Mouse (Mus musculus): Measurements from ENCODE around the gene Prmt1. TPM values are rescaled to one million over a fixed set of nuclear protein-coding genes. Genes with fewer than 3 reads are reported as not detected.

The Prmt1 gene
- total RNA-seq, 2 experiments from 2014 or later = 163 to 195 TPM

DNA sequence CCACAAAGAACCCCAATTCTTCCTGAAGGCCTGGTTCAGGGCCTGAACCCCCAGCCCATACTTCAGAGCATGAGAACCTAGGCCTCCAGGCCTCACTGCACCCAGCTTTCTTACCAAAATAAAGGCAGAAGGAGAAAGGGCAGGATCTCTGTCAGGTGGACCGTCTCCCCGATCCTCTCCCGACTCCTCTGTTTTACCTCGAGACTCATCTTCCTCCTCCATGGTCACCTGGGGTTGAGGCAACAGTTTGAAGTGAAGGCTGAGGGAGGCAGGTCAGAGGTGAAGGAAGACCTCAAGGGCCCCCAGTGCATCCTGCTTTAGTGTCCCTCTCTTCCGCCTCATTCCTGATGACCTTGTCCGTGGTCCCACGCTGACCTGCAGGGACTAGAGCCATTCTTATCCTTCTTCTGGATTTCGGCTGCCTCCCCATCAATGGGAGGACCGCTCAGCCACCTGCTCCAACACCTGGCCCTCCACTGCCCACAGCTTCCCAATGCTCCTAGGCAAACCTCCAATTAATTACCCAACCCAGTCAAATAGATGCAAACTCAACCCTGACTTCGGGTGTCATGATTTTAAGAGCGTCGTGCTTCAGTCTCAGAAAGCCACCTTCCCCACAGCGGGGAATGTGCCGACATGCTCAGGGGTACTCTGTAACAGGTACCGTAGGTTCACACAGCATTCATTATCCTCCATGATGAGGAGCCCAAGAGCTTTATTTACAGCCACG, 27.2 kb upstream of the Prmt1 start:
- DNase-seq (ENCODE audit: low spot score in 2 of 2) = no peak

DNA sequence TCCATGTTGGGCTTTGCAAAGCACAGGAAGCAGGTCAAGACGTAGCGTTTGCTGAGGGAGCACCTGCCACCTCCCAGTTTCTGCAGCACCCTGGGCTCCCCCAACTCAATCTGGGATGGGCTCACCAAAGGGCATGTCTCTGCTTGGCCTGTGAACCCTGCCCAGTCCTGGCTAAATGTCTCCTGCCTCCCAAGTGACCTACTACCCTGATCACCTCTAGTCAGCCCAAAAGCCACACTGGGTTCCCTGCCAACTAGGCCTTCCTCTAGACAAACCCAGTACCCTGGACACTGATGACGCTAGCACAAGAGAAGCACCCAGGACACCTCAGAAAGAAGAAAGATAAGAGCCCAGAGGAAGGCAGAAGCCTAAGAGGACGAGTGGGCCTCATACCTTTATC, 26.5 kb upstream of the Prmt1 start:
- DNase-seq (ENCODE audit: low spot score in 2 of 2) = no peak

DNA sequence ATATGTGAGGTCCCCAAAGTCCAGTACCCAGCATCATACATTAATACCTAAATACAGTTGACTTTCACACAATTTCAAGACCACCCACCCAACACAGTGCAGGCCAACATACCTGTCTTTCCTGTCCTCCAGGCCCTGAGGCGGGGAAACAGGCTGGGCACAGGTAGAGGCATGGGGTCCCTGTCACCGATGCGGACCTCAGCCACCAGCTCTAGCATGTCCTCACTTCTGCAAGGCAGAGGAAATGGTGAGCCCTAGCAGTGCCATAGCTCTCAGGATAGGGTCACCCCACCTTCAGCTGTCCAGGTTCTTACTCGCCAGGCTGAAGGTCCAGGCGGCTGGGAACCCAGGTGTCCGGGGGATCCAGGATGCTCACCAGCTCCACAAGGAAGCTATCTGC, 25.6 kb upstream of the Prmt1 start:
- no peak for DNase-seq (ENCODE audit: low spot score in 2 of 2)

DNA sequence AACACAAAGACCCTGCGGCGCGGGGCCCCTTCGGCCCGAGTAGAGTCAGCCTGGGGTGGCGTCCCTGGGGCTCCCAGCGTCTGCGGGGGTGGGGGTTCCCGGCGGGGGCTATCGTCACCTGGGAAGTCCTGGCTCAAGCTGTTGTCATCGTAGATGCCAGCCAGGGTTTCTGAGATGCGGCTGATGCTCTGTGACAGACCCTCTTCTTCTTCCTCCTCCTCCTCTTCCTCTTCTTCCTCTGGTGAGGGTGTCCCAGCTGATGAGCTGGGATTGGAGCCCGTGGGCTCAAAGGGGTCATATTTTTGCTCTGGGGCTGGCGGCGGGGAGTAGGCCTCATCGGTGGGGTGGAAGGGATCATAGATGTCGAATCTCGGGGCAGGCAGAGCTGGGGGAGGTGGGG, 22.0 kb upstream of the Prmt1 start:
- DNase-seq (ENCODE audit: low spot score in 2 of 2) = no peak

DNA sequence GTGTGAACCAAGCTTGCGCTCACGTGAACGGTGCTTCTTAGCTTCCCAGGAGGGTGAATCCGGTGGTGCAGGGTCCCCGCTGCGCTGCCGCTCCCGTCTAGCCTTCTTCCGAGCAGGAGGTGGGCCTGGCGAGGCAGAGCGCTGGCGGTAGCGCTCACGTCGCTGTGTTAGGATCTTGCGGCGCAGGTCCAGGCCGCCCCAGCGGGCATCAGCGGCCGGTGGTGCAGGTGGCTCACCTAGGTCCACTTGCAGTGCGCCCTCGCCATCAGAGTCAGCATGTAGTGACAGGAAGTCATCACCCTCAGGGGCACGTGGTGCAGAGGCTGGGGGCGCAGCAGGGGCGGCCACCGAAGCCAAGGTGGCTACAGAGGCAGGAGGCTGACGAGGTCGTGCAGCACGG, 21.5 kb upstream of the Prmt1 start:
- DNase-seq (ENCODE audit: low spot score in 2 of 2) = no peak

DNA sequence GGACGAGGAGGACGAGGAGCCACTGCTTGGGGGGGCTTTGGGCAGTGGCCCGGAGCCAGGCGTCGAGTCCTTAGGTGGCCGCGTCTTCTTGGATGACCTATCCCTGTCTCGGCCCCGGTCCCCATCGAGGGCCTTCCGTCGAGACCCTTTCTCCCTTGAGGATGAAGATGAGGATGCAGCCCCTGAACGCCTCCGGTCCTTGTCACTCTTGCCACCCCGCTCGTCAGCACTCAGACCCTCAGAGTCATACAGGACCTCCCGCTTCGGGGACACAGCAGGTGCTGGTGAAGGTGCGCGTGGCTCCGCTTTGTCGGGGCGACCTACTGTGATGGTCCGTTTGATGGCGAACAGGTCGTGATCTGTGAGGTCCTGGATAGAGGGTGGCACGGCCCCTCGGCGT, 20.8 kb upstream of the Prmt1 start:
- no peak for DNase-seq (ENCODE audit: low spot score in 2 of 2)

DNA sequence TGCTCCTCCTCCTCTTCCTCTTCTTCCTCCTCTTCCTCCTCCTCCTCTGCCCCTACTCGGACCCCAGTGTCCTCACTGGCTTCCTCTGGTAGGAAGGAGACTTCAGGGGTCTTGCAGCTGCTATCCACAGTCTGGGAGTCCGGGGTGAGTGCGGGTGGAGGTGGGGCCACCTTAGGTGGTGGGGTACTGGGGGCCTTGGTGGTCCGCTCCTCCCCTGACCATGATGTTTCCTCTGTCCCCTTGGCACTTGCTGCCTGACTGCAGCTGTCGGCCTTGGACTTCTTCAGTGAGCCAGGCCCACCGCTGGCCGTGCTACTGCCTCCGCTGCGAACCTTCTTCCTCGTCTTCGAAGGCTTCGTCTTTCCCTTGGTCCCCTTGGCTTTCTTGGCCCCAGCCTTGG, 20.1 kb upstream of the Prmt1 start:
- DNase-seq (ENCODE audit: low spot score in 2 of 2) = no peak

DNA sequence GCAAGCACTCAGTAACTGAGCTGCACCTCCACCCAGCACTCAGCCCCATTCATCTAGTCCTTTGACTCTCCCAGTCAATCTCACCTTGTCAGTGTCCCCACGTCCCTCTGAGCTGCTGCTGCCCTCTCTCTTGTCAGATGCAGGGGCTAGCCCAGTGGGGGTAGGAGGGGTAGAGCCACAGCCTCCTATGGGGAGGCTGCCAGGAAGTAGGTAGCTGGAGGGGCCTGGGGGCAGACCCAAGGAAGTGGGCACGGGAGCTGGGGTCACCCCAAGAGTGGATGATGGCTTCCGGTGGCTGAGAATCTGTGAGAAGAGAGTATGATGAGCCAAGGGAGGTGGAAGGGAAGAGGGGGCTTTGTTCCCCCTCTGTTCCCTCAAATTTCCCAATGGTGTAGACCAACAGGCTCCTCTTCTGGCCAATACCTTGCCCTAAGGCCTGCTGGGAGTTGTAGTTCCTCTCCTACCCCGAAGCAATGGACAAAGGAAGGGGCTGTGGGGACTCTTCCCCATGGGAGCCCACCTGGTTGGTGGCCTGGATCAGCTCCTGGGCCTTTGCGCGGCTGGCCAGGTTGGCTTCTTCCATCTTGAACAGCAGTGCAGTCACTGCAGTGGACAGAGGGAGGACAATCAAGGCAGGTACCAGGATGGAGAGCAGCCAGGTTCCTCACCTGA, 19.1 kb upstream of the Prmt1 start:
- DNase-seq (ENCODE audit: low spot score in 2 of 2) = no peak

DNA sequence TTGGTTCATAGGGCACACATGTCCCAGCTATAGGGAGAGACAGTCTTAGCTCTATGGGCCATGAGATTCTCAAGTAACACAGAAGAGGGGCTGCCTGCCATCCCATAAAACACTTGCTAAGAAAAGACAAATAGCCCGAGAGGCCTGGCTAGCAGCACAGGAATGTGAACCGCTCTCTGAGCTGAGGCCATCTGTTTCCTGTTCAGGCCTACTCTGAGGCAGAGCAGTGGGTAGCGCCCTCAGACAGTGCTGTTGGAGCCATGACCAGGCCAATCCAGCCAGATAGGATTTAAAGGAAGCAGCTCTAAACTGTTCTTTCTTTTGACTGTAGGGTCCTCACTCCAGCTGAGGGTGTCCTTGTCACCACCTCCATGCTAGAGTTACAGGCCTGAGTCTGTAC, 18.2 kb upstream of the Prmt1 start:
- no peak for DNase-seq (ENCODE audit: low spot score in 2 of 2)

DNA sequence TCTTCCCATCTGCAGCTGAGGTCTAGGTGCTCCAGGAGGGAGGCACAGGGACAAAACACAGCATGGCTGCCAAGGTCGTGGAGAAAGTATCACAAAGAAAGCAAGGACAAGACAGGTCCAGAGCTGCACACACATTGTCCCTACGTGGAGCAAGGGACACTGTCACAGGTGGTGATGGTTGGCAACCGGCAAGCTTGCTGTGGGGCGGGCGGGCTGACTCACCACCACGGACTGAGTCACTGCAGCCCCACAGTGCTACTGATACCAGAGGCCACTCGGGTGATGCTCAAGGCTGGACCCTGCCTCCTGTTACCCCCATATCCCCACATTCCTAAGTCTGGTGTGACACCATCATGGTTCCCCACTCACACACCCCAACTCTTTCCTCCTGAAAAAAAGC, 16.1 kb upstream of the Prmt1 start:
- no peak for DNase-seq (ENCODE audit: low spot score in 2 of 2)

DNA sequence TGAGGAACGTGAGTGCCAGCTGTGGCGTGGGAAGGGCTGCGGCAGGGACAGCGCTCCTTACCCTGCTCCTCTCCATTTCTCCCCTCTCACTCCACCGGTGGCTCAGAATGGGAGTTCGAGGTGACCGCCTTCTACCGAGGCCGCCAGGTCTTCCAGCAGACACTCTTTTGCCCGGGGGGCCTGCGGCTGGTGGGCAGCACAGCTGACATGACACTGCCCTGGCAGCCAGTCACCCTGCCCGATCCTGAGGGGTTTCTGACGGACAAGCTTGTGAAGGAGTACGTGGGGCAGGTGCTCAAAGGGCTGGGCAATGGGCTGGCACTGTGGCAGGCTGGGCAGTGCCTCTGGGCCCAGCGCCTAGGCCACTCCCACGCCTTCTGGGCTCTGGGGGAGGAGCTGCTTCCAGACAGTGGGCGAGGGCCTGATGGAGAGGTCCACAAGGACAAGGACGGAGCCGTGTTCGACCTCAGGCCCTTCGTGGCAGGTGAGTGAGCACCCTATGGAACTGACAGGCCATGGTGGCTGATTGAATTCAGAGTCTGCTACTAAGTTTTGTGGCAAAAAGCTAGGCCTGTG, 14.3 kb upstream of the Prmt1 start:
- DNase-seq (ENCODE audit: low spot score in 2 of 2) = no peak

DNA sequence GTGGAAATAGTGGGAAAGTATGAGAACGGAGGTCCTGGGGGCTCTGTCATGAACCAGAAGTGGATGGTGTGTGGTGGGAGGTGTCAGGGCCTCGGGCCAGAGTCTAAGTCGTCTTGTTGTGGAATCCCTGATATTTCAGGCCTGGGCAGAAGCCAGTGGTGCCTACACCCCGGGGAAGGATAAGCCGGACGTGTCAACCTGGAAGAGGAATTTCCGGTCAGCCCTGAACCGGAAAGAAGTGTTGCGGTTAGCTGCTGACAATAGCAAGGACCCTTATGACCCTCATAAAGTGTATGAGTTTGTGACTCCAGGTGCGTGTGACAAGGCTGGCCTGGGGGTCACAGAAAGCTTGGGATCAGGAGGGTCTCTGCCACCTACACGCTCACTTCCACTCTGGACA, 13.4 kb upstream of the Prmt1 start:
- no peak for DNase-seq (ENCODE audit: low spot score in 2 of 2)

DNA sequence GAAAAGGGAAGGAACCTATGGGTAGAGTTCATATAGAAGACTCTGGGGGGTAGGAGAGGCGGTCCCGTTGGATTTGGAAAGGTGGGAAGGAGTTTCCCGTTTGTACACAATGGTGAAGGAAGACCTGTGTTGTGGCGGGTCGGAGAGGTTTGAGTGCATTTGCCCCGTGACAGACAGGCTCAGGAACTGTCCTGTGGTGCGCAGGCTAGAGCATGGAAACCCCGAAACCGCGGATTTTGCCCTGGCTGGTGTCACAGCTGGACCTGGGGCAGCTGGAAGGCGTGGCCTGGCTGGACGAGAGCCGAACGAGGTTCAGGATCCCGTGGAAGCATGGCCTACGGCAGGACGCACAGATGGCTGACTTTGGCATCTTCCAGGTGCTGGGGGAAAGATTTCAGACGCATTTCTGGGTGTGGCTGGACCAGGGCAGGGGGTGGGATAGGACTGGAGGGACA, 12.2 kb upstream of the Prmt1 start, which contains the start of gene Bcl2l12:
Bcl2l12 (minus strand) TSS at position 212 of the 455 bp plus-strand sequence.
- no peak for DNase-seq (ENCODE audit: low spot score in 2 of 2)

DNA sequence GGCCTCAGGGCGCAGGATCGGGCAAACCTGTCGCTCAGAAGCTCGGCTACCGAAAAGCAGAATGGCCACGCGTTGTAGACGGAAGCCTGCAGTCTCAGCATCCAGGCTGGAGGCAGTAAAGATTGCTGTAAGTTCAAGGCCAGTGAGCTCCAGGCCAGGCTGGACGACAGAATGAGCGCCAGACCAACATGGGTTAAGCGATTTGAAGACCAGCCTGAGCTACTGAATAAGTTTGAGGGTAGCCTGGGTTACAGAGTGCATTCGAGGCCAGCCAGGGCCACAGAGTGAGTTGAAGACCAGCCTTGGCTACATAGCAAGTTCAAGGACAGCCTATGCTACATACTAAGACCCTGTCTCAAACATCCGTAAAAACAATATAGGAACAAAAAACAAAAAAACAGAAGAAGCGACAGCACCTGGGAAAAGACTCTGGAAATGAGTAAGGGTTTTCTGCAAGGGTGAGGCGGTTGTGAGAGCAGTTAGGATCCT, 11.6 kb upstream of the Prmt1 start:
- DNase-seq (ENCODE audit: low spot score in 2 of 2) = no peak

DNA sequence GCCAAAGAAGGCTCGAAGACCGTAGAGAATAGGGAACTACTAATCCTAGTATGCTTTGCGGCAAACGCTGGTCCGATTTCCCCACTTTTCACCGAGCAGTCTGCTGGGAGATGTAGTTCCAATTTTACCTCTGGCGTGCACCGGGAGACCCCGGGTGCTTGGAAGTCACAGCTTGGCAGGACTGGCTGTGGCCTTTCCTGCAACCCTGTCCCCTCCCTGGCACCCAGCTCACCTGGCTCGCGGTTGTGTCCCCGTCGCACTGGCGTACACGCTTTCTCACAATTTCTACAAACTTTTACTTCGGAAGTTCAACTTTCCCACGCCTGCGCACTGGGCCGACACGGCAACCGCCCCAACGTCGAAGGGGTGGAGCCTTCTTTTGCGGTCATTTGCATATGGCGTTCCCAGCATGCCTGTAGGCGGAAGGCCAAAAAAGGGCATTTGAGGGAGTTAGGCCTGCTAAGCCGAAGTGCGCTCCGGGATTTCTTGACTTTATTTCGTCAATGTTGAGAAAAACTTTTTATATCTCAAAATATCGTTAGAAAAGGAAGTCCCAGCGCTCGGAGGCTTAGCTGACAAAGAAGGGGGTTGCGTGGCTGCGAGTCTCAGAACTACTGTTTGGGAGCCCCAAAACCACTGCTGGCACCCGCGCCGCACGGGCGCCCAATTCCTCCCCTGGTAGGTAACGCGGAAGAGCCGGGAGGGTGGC, 11.0 kb upstream of the Prmt1 start, which contains the start of gene Irf3:
Irf3 (plus strand) TSS at position 418 of the 709 bp plus-strand sequence.
- DNase-seq (ENCODE audit: low spot score in 2 of 2) = peak; percentile 97 to 99

DNA sequence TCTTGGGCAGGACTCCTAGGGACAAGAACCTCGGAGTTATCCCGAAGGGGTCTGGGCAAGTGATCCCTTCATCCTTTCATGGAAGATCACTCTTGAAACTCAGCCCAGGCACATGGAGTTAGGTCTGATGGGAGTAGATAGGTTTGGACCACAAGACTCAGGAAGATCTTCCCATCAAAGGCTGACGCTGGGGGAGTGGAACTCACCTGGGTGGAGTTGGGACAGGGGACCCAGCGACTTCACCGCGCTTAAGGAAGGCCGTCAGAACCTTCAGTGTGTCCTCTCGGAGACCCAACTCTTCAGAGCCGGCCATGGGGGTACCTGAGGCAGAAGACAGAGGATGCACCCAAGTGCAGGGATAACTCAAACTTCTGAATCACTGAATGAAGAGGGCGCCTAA, 10.3 kb upstream of the Prmt1 start:
- DNase-seq (ENCODE audit: low spot score in 2 of 2) = no peak

DNA sequence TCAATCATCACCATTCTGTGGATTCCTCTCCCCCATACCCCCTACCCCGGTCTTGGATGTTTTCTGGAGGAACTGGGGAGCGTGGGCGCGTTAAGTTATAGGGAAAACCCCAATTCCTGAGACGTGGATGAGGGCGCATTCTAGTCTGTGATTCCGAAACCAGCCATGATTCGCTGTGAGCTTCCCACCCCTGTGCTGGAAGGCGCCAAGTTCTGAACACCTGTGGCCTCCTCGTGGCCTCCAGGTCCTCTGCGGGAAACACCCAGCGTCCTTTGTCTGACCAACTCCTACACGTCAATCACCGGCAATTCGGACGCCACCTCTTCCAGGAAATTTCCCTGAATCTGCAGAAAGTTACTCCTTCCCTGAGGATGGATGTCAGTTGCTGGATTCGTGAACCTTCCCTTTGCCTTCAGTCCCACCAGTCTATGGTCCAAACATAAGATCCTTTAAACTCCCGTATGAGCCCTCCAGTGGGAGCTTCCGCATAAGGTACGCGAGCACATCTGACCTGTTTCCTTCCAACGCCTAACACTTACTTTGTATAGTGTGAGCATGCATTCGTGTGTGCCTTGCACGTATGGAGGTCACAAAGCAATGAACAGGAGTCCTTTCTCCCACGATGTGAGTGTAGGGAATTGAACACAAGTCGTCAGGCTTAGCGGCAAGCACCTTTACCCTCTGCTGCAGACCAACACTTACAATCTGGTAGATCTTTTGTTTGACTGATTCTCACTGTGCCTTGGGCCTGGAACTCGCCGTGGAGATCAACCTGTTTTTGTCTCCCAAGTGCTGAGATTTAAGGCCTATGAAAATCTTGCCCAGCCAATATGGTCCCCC, 731 bp upstream of the Prmt1 start:
- DNase-seq (ENCODE audit: low spot score in 2 of 2) = no peak

DNA sequence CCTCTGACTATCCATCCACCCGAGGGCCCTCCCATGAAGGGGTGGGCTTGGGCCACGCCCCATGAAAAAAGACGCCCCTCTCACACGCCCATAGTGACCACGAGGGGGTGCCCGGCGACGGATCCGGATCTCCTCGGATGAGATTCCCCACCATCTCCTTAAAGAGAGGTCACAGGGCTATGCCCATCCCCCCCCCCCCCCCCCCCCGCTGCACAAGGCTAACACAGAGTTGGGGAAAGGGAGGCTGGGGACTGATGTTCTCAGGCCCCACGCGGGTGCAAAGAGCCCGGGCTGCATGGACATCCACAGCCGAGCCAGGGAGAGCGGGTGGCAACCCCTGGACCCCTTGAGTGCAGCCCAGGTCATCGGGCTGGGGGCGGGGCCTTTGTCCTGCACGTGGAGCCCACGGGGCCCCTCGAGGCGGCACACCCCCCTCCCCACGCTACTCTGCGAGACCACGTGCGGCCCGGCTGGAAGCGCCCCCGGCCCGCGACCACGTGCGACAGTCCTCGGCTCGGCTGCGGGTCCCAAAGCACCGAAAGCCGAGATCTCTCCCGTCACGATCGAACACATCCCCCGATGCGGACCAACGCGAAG, 675 bp downstream of the Prmt1 start:
- peak; percentile 60 to 72 for DNase-seq (ENCODE audit: low spot score in 2 of 2)

DNA sequence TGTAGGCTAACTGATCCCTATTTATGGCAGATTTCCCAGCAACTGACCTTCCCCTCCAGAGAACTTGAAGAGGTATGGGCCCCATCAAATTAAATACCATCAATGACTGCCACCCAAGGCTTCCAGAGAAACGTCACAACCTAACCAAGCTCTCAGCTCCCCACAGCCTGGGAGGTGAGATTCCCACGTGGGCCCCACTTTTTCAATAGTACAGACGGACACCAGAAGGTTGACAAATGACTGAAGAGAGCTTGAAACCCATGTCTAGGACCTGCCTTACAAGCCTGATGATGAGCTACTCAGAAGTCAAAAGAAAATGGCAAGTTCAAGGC, 1.6 kb downstream of the Prmt1 start:
- no peak for DNase-seq (ENCODE audit: low spot score in 2 of 2)

Data from layer of hippocampus, postnatal 14 days (tissue).